Mouse (Mus musculus) erythroid progenitor cell, adult 5-6 weeks (primary cell): ENCODE measurements around the gene Cdk18. TPM values are rescaled to one million over a fixed set of nuclear protein-coding genes. Genes with fewer than 3 reads are reported as not detected.

Experiments used
- ATAC-seq: replicated peaks from 2 replicates; pipeline ENCODE4 v1.8.0; 2016; ENCODE audit warnings: moderate number of reproducible peaks, mild to moderate bottlenecking, moderate TSS enrichment, inconsistent platforms; ENCODE audit not compliant: poor library complexity, low FRiP score, severe bottlenecking
- total RNA-seq, 2 experiments: library from RNA; stranded (forward) in 1 of 2; stranded (reverse) in 1 of 2; fragments of 150-400 nt in 1 of 2; fragments of 186-747, 209-891 nt in 1 of 2; gene quantifications; 2 replicates each; pipeline versions ENCODE4 v1.2.3 to v1.2.4; 2015 to 2017; ENCODE audit warnings: low replicate concordance in 2 of 2

Gene Cdk18
- total RNA-seq, 2 experiments from 2014 or later: not detected

GRCm38 (mm10) chr1:132123420-132124014 lies 16.0 kb downstream of the Cdk18 start:
- no peak for ATAC-seq

DNA sequence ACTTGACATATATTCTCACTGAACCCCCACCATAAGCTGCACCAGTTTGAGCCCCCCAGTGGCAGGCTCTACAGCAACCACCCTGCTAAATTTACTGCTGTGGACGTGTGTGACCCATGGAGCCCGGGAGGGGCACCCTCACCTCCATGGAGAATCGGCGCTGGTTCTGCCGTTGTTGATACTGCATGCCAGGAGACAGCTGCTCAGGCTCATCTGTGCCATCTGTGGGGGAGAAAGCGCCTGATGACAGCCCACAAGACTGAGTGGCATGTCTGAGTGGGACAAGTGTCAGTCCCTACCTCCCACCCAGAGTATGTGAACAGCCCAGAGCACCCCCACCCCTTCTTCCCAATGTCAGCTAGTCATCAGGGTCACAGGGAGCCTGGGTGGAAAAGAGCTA lies 17.6 kb downstream of the Cdk18 start:
- no peak for ATAC-seq

GRCm38 (mm10) chr1:132121236-132121635 lies 18.2 kb downstream of the Cdk18 start:
- ATAC-seq: 0 out of 2 replicates have a peak, but pooled peaks have one; percentile 36

GRCm38 (mm10) chr1:132116606-132117005 lies 22.9 kb downstream of the Cdk18 start:
- no peak for ATAC-seq

- no peak for ATAC-seq
These were observed 26.4 kb downstream of the Cdk18 start for GRCm38 (mm10) chr1:132113098-132113497.

DNA sequence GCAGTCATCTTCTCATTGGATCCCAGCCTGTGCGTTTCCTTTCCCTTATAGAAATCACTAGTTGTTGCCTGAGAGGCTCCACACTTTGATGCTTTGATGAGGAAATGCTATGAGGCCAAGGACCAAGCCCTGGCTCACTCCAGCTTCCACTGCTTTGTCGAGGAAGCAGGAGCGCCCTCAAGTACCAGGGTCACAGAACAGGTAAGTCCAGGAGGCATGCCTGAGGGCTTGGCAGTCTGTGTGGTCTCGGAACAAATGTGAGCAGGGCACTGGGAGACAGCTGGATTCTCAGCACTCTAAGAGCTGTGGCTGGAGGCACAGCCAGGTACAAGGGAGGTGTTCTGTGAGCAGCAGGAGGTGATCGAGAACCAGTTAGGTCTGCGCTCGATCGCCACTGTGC lies 27.1 kb downstream of the Cdk18 start:
- ATAC-seq: no peak

DNA sequence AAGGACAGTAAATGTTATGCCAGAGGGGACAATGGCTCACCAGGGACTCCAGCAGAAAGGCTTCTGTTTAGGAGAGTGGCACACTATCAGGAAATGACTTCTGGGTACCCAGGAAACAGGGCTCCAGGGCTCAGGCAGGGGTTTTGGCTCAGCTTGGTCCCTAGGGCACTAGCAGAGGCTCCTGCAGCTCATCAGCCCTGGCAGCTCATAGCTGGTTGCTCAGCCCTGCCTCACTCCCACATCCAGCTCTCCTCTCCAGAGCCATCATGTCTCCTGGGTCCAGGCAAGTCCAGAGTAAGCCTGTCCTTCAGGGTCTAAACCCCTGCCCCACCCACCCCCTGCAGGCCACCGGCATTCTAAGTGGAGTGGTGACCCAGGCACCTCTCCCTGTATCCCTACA lies 28.1 kb downstream of the Cdk18 start:
- no peak for ATAC-seq

DNA sequence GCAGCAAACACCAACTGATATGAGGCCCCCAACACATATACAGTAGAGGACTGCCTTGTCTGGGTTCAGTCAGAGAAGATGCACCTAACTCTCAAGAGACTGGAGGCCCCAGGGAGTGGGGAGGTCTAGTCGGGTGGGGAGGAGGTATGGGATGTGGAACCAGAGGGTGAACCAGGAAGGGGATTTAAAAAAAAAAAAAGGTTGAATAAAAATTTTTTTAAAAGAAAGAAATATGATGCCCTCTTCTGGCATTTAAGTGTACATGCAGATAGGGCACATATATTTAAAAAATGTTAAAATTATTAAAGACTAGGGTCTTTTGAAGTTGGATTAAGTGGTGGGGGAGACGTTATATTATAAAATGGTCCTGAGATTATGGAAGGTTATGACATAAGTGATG lies 30.1 kb downstream of the Cdk18 start:
- ATAC-seq: no peak

- no peak for ATAC-seq
These were observed 35.1 kb downstream of the Cdk18 start for GRCm38 (mm10) chr1:132104353-132104752.

DNA sequence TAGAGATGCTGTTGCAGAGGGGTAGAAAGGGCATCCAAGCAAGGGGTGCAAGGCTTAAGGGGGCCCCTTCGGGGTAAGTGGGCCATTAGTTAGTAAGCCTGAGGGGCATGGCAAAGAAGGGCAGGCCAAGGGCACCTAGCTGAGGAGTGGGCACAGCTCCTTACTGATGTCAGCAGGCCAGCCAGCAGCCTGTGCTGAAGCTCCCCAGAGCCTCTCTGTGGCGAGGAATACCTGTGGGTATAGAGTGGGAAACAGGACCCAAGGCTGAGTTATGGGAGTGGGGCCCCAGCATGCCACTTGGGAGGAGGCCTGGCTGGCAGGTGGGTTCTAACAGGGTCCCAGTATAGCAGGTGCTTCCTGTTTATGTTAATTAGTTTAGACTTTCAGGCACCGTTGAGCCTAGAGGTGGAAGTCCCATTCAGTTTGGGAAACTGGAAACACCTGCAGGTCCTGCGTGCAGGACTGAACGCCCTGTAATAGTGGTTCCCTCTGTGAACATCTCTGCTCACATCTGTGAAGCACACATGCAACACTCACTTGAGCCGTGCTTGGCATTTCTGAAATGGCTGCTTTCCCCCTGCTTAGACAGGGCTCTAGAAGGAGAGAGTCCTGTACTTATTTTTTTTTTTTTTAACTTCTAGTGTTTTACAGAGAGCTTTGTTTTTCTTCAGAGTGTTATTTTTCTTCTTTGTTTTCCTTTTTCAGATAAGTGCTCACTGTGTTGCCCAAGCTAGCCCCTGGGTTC lies 37.4 kb downstream of the Cdk18 start:
- no peak for ATAC-seq

DNA sequence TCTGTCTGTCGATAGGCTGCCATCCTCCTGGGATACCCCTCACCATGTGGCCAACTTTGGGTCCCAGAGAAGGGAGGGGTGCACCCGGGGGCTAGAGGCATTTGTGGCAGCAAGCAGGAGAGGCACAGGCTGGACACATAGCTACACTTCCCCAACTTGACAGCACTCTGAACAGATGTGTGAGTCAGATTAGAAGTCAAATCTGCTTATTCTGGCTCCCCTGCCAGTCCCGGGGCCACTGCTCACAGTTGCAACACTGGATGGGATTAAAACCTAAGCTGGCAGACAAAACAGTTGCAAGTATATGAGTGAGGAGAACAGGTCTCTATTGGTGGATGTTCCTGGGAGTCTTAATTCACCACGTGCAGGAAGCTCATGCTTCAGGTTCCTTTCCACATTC lies 39.7 kb downstream of the Cdk18 start:
- ATAC-seq: no peak

- no peak for ATAC-seq
These were observed 40.5 kb downstream of the Cdk18 start for GRCm38 (mm10) chr1:132099016-132099415.

DNA sequence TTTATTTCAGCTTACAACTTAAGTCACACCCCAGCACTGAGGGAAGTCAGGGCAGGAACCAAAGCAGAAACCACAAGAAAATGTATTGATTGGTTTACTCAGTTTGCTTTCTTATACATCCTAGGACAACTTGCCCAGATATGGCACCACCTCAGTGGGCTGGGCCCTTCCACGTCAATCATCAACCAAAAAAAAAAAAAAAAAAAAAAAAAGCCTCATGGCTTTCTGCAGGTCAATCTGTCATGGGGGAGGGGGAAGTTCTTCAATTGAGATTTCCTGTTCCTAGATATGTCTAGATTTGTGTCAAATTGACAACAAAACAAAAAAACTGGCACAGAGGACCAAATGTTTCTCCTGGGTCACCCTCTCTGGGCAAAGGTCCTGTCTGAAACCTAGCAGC lies 41.4 kb downstream of the Cdk18 start:
- ATAC-seq: no peak

DNA sequence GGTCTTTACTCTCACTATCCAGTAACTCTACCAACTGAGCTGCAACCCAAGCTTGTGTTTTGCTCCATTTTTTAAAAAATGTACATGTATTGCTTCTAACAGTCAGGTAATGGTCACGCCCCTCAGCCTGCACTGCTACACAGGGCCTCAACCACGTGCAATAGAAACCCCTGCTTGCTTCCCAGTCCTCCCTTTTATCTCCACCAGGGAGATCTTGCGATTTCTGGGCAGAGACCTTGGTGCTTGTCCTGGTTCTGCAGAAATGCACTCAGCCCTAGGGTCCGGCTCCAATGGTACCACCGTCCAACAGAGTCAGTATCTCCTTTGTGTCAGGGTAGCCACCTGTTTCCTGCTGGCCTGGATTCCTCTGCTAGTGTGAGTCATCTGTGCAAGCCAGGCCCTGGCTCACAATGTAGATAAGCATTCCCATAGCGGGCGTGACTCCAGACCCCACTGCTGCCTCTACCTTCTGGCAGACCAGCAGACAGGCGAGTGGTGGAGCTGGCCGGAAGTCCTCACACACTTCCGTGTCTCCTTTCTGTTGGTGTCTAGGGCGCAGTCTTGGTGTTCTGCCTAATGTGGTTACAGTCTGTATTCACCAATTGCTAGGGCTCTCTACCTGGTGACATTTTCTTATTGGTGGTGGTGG lies 44.0 kb downstream of the Cdk18 start:
- ATAC-seq: no peak

GRCm38 (mm10) chr1:132093269-132093668 lies 46.2 kb downstream of the Cdk18 start:
- no peak for ATAC-seq

DNA sequence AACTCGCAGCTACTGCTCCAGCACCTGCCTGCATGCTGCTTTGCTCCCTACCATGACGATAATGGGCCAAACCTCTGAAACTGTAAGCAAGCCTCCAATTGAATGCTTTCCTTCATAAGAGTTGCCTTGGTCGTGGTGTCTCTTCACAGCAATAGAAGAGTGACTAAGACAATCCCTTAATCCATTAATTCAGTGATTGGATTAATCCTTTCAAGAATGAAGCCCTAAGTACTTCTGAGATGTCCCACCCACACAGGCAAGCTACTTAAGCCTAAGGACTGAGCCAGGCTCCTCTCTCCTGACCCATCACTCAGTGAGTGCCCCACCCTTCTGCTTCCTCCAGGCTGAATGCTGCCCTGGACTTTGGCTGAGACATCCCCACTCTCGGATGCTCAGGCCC lies 49.2 kb downstream of the Cdk18 start:
- no peak for ATAC-seq

- ATAC-seq: no peak
These were observed 49.7 kb downstream of the Cdk18 start for GRCm38 (mm10) chr1:132089767-132090166.

DNA sequence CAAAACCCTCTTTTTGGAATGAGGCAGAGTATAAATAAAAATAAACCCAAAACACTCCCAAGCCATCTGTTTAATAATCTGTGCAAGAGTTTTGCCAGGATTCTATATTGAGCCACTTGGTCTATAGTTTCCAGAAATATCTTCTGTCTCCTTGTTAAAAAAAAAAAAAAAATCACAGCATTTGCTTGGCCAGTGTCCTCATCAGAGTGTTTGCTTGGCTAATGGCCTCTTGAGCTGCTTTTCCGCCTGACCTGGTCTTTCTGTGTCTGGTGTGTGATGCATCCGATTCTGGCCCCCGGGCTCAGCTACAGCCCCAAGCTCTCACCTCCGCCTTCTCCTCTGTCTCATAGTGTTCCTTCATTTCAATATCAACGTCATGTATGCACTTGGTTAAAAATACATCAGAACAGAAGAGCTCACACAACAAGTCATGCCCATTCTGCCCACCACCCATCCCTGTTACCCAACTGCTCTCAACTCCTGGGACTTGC lies 51.3 kb downstream of the Cdk18 start:
- ATAC-seq: no peak

GRCm38 (mm10) chr1:132085181-132086049 lies 54.1 kb downstream of the Cdk18 start:
- ATAC-seq: no peak

DNA sequence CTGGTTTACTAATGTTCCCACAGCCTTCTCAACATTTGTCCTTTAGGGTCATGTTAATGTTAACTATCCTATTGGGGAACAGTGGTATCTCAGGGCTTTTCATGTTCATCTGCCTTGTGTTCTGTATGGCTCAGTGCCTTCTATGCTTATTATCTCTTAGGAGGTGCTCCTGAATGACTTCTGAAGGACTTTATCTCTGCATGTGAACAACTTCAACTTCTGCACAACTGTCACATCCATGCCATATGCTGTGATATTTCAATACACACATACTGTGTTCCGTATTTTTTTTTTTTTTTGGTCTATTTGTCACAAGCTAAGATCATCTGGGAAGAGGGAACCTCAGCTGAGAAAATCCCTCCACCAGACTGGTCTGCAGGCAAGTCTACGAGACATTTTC lies 61.1 kb downstream of the Cdk18 start:
- ATAC-seq: no peak
